Mouse (Mus musculus): Measurements from ENCODE around the gene Parp8.

- TF ChIP-seq CTCF (IDR thresholded peaks at IDR 0.05; ENCODE audit: low read depth): no peak
- no peak for TF ChIP-seq EP300 (IDR thresholded peaks at IDR 0.05; ENCODE audit: low read depth)
Observed at GRCm38 (mm10) chr13:117056466-117056865, 31.1 kb upstream of the Parp8 start.
